25 mouse cellular contexts compared by ENCODE assay signal in genomic region chr6:29557112-29557511, GRCm38 (mm10). TPM values are rescaled to one million over a fixed set of nuclear protein-coding genes. Genes with fewer than 3 reads are reported as not detected.
DNase-seq lines count a peak whose midpoint lies in the region; ATAC-seq and TF ChIP-seq lines count a peak whose summit lies in the region.
"Had no signal": no experiment of that assay in that cellular context is flagged by ENCODE, and none has a peak within 500 bp of the region (broad histone marks: within the 10 kb centered on the region; RNA-seq: fewer than 3 reads in every experiment).

No protein-coding gene starts in this region.

- no peak for TF ChIP-seq POLR2A in CH12.LX (IDR thresholded peaks at IDR 0.05; ENCODE audit: low read depth, low read length)

- TF ChIP-seq EP300 in CH12.LX (IDR thresholded peaks at IDR 0.05; ENCODE audit: low read length), result peak; percentile 44

- TF ChIP-seq CTCF in CH12.LX (conservative IDR thresholded peaks at IDR 0.05 in 1 of 2, IDR thresholded peaks at IDR 0.05 in 1 of 2; ENCODE audit: low read depth in 2 of 2, low read length in 2 of 2), result no peak

- no peaks in the 10 kb centered on the region for H3K27me3 ChIP-seq in CH12.LX (replicated peaks)
- H3K27me3 ChIP-seq in splenic B cell, adult 2 months (ENCODE audit: control insufficient read depth, insufficient read depth, low read length, poor library complexity, severe bottlenecking), result no peaks in the 10 kb centered on the region
- H3K27me3 ChIP-seq in forebrain, embryonic 11.5 days (ENCODE audit: control insufficient read depth, insufficient read depth, low read length), result no peaks in the 10 kb centered on the region
- H3K27me3 ChIP-seq: embryonic facial prominence, embryonic 13.5 days; embryonic facial prominence, embryonic 15.5 days; forebrain, embryonic 13.5 days; forebrain, embryonic 15.5 days had no signal

- peak; percentile 17 for DNase-seq in CD4-positive, CD25-positive, alpha-beta regulatory T cell, adult 2 months (ENCODE audit: low read depth, low spot score)
- no peak for DNase-seq in CH12.LX (ENCODE audit: extremely low read depth)
- peak; percentile 69 for DNase-seq in induced T-regulatory cell, adult 2 months (ENCODE audit: low read depth)
- DNase-seq in splenic B cell, adult 2 months (ENCODE audit: low read depth, low spot score), result peak; percentile 28
- no peak for DNase-seq in ovary, postnatal 10 days (ENCODE audit: low spot score)
- no peak for DNase-seq in layer of hippocampus, postnatal 10 days (ENCODE audit: low spot score in 2 of 2)
- no peak for DNase-seq in forebrain, embryonic 11.5 days (ENCODE audit: low spot score)
- DNase-seq in cerebellum, adult 18-20 months, result no peak
- DNase-seq: adrenal gland, adult 8-10 months; adrenal gland, postnatal 14 days; adrenal gland, postnatal 36 days; cerebellum, adult 11-12 months; cerebellum, adult 8-10 months; cerebellum, adult 9-11 months; cerebellum, postnatal 14 days; cerebellum, postnatal 36 days; embryo, embryonic 11 days; forebrain, postnatal 0 days had no signal

- TF ChIP-seq RAD21 in CH12.LX (IDR thresholded peaks at IDR 0.05; ENCODE audit: low read depth, low read length), result no peak

- no peaks in the 10 kb centered on the region for H3K9me3 ChIP-seq in CH12.LX (replicated peaks; ENCODE audit: low read length)
- H3K9me3 ChIP-seq in forebrain, embryonic 11.5 days (ENCODE audit: control insufficient read depth, low read length), result no peaks in the 10 kb centered on the region
- H3K9me3 ChIP-seq: embryonic facial prominence, embryonic 13.5 days; embryonic facial prominence, embryonic 15.5 days; forebrain, embryonic 10.5 days; forebrain, embryonic 13.5 days; forebrain, embryonic 15.5 days had no signal

- peaks cover 45 to 94% of the 10 kb centered on the region in 2 experiments for H3K36me3 ChIP-seq in CH12.LX (replicated peaks in 1 of 2; ENCODE audit: control insufficient read depth in 1 of 2, insufficient read depth in 1 of 2, low read length in 1 of 2)
- peaks cover 18% of the 10 kb centered on the region; the same call in 1 of the 2 replicates for H3K36me3 ChIP-seq in splenic B cell, adult 2 months (ENCODE audit: control insufficient read depth, insufficient read depth, low read length, poor library complexity, severe bottlenecking)
- peaks cover 13% of the 10 kb centered on the region; the same call in 1 of the 2 replicates for H3K36me3 ChIP-seq in forebrain, embryonic 11.5 days (ENCODE audit: control insufficient read depth, insufficient read depth, low read length)

- H3K4me2 ChIP-seq in CH12.LX (ENCODE audit: insufficient read depth, low read depth, poor library complexity, severe bottlenecking), result peak overlapping the region; percentile 85
- no peak overlapping the region for H3K4me2 ChIP-seq in forebrain, embryonic 11.5 days (ENCODE audit: low read depth, low read length, severe bottlenecking)
- H3K4me2 ChIP-seq: embryonic facial prominence, embryonic 13.5 days; embryonic facial prominence, embryonic 15.5 days; forebrain, embryonic 13.5 days; forebrain, embryonic 15.5 days had no signal

- no peak for ATAC-seq in forebrain, embryonic 11.5 days (replicated peaks; ENCODE audit: low FRiP score)
- ATAC-seq: forebrain, embryonic 13.5 days; forebrain, embryonic 15.5 days; forebrain, postnatal 0 days had no signal

- peak overlapping the region in 1 of 3 experiments; percentile 28 for H3K4me3 ChIP-seq in CH12.LX (replicated peaks in 1 of 3; ENCODE audit: low read depth in 2 of 3, low read length in 2 of 3, poor library complexity in 1 of 3)
- no peak overlapping the region for H3K4me3 ChIP-seq in forebrain, embryonic 11.5 days (ENCODE audit: low read depth, low read length)
- H3K4me3 ChIP-seq: embryonic facial prominence, embryonic 13.5 days; embryonic facial prominence, embryonic 15.5 days; erythroblast, embryonic 14.5 days; forebrain, embryonic 10.5 days; forebrain, embryonic 13.5 days; forebrain, embryonic 15.5 days had no signal

- H3K4me1 ChIP-seq in CH12.LX (ENCODE audit: control insufficient read depth in 1 of 2, insufficient read depth in 2 of 2), result peaks cover 5 to 30% of the 10 kb centered on the region in 2 experiments
- H3K4me1 ChIP-seq in forebrain, embryonic 11.5 days (replicated peaks; ENCODE audit: control insufficient read depth, insufficient read depth, low read length), result no peaks in the 10 kb centered on the region
- H3K4me1 ChIP-seq: embryonic facial prominence, embryonic 13.5 days; embryonic facial prominence, embryonic 15.5 days; forebrain, embryonic 10.5 days; forebrain, embryonic 13.5 days; forebrain, embryonic 15.5 days had no signal

- H3K9ac ChIP-seq in CH12.LX (ENCODE audit: insufficient read depth, low read depth), result peak overlapping the region; percentile 12
- H3K9ac ChIP-seq in forebrain, embryonic 11.5 days (ENCODE audit: low read length), result no peak overlapping the region
- H3K9ac ChIP-seq: embryonic facial prominence, embryonic 13.5 days; embryonic facial prominence, embryonic 15.5 days; forebrain, embryonic 13.5 days; forebrain, embryonic 15.5 days; forebrain, postnatal 0 days had no signal

- H3K27ac ChIP-seq in CH12.LX (ENCODE audit: insufficient read depth, low read depth), result peak overlapping the region; percentile 93
- H3K27ac ChIP-seq in forebrain, embryonic 11.5 days (ENCODE audit: low read depth, low read length), result no peak overlapping the region
- H3K27ac ChIP-seq: embryonic facial prominence, embryonic 13.5 days; embryonic facial prominence, embryonic 15.5 days; forebrain, embryonic 10.5 days; forebrain, embryonic 13.5 days; forebrain, embryonic 15.5 days had no signal

- WGBS in forebrain, embryonic 11.5 days, result 98% methylated on average over 2 of the region's 2 CpGs

- no peaks in the 10 kb centered on the region for H3K79me2 ChIP-seq in CH12.LX (replicated peaks; ENCODE audit: control insufficient read depth, extremely low read depth, insufficient read depth, poor library complexity, severe bottlenecking)

- dilution Hi-C loops in CH12.LX (cut with MboI; ENCODE audit: extremely low pct_ligation_motif_present, extremely low pct_unique_long_range_greater_than_20kb, low sequenced_read_pairs), result no loop called here

- in situ Hi-C loops in CH12.LX (cut with MboI; ENCODE audit: low pct_ligation_motif_present, low pct_unique_long_range_greater_than_20kb, low sequenced_read_pairs), result no loop called here

TF ChIP-seq in CH12.LX, 34 proteins besides CTCF, POLR2A, EP300 and RAD21:
- TF ChIP-seq BHLHE40 (IDR thresholded peaks at IDR 0.05; ENCODE audit: low read depth, low read length) (no peak), ZNF384 (IDR thresholded peaks at IDR 0.05; ENCODE audit: low read depth, low read length) (no peak), ELF1 (IDR thresholded peaks at IDR 0.05; ENCODE audit: low read depth, low read length) (no peak), PAX5 (IDR thresholded peaks at IDR 0.05; ENCODE audit: low read length) (no peak), UBTF (IDR thresholded peaks at IDR 0.05; ENCODE audit: low read depth, low read length) (no peak), GABPA (IDR thresholded peaks at IDR 0.05; ENCODE audit: insufficient replicate concordance, low read depth, low read length) (no peak), MYC (IDR thresholded peaks at IDR 0.05; ENCODE audit: low read depth, low read length) (no peak), ETS1 (conservative IDR thresholded peaks at IDR 0.05; ENCODE audit: low read depth, low read length) (peak; percentile 82), NELFE (IDR thresholded peaks at IDR 0.05; ENCODE audit: low read depth, low read length) (no peak), MAFK (IDR thresholded peaks at IDR 0.05; ENCODE audit: insufficient replicate concordance, low read length) (no peak), MEF2A (IDR thresholded peaks at IDR 0.05; ENCODE audit: borderline replicate concordance, low read depth, low read length) (peak; percentile 45; the same call in 1 of the 2 replicates), POLR2AphosphoS2 (IDR thresholded peaks at IDR 0.05; ENCODE audit: low read depth, low read length) (no peak), NRF1 (IDR thresholded peaks at IDR 0.05; ENCODE audit: low read depth, low read length) (no peak), MAZ (IDR thresholded peaks at IDR 0.05; ENCODE audit: low read depth, low read length) (no peak), IRF4 (IDR thresholded peaks at IDR 0.05; ENCODE audit: low read depth, low read length) (peak; percentile 78), USF2 (conservative IDR thresholded peaks at IDR 0.05; ENCODE audit: low read depth, low read length) (no peak)

RNA-seq across cellular contexts. Expression of gene Irf5, which starts 30.7 kb away (rescaled TPM):
- 134 and 152 TPM in 2 replicates for total RNA-seq in CH12.LX (2012; rRNA removed)
- total RNA-seq in CH12.LX (2014; rRNA removed), result 158 and 159 TPM in 2 replicates
- 134 and 144 TPM in 2 replicates for polyA plus RNA-seq in CH12.LX (2012; ENCODE audit: insufficient read length, low read depth)
- 1 to 10 TPM; 3.1 to 3.4 TPM for total RNA-seq in layer of hippocampus, postnatal 10 days (2021)
- 2.1 and 2.6 TPM in 2 replicates for polyA plus RNA-seq in forebrain, embryonic 11.5 days (2014; fragmentation: Nextera tagmentation; extraction: Ambion mirVana)

RNA-seq across cellular contexts. Expression of gene Kcp, which starts 49.4 kb away (rescaled TPM):
- total RNA-seq in CH12.LX (2012; rRNA removed), result 0.59 and 0.64 TPM in 2 replicates
- not detected in 2 replicates for total RNA-seq in CH12.LX (2014; rRNA removed)
- polyA plus RNA-seq in CH12.LX (2012; ENCODE audit: insufficient read length, low read depth), result 0.49 and 0.51 TPM in 2 replicates
- 10 to 100 TPM; 10.0 to 14.4 TPM for total RNA-seq in layer of hippocampus, postnatal 10 days (2021)
- 9.6 and 14.4 TPM in 2 replicates for polyA plus RNA-seq in forebrain, embryonic 11.5 days (2014; fragmentation: Nextera tagmentation; extraction: Ambion mirVana)
- total RNA-seq: common myeloid progenitor, adult 5-6 weeks had no signal

RNA-seq across cellular contexts. Expression of gene Tnpo3, which starts 52.6 kb away (rescaled TPM):
- total RNA-seq in CH12.LX (2012; rRNA removed) (60.5 and 75.1 TPM in 2 replicates), CH12.LX (2014; rRNA removed) (66.4 and 76.0 TPM in 2 replicates)
- 130 and 140 TPM in 2 replicates for polyA plus RNA-seq in CH12.LX (2012; ENCODE audit: insufficient read length, low read depth)
- total RNA-seq in layer of hippocampus, postnatal 10 days (2021), result 10 to 100 TPM; 71.5 to 72.2 TPM
- 119 and 131 TPM in 2 replicates for polyA plus RNA-seq in forebrain, embryonic 11.5 days (2014; fragmentation: Nextera tagmentation; extraction: Ambion mirVana)

Comparison
In these comparisons a context has a peak if more than half of its experiments do, and no peak if none do; other contexts are left out.
1. DNase-seq: peak in CD4-positive, CD25-positive, alpha-beta regulatory T cell, adult 2 months (single experiment), induced T-regulatory cell, adult 2 months (single experiment) and splenic B cell, adult 2 months (single experiment); none in CH12.LX (single experiment), ovary, postnatal 10 days (single experiment), layer of hippocampus, postnatal 10 days (0 of 2), forebrain, embryonic 11.5 days (single experiment) and cerebellum, adult 18-20 months (0 of 2).
2. RNA of gene Irf5, which starts 30.7 kb away (total RNA-seq): 134 to 159 TPM in CH12.LX; 3.1 to 3.4 TPM in layer of hippocampus, postnatal 10 days; every median in the first group is over 10 times any median in the second.
3. RNA of gene Kcp, which starts 49.4 kb away (total RNA-seq): 10.0 to 14.4 TPM in layer of hippocampus, postnatal 10 days; 0.59 to 0.64 TPM in CH12.LX; every median in the first group is over 4 times any median in the second.